Mouse (Mus musculus) CH12.LX (cell line): ENCODE results near the gene Bzw1. TPM values are rescaled to one million over a fixed set of nuclear protein-coding genes. Genes with fewer than 3 reads are reported as not detected.

ENCODE experiments used
- DNase-seq: peaks from one replicate; pipeline ENCODE4 v3.0.0-alpha.2; 2013; ENCODE audit errors: extremely low read depth
- H3K27ac ChIP-seq: 2 replicates; pipeline ENCODE4 v1.5.1; 2012; ENCODE audit warnings: low read depth, mild to moderate bottlenecking, control low read depth, moderate library complexity; ENCODE audit not compliant: insufficient read depth
- H3K27me3 ChIP-seq: replicated peaks from 2 replicates; pipeline ENCODE3; 2012; ENCODE audit warnings: inconsistent platforms
- H3K36me3 ChIP-seq, 2 experiments: replicated peaks in 1 of 2; 2 replicates each; pipeline versions ENCODE3 to v1.6.1; 2012; ENCODE audit warnings: inconsistent platforms in 1 of 2, low read length in 1 of 2, mild to moderate bottlenecking in 1 of 2, mixed read lengths in 1 of 2, moderate library complexity in 1 of 2; ENCODE audit not compliant: control insufficient read depth in 1 of 2, insufficient read depth in 1 of 2
- H3K4me1 ChIP-seq, 2 experiments: 2 replicates each; pipeline ENCODE4 v1.6.1; 2012; ENCODE audit warnings: inconsistent platforms in 1 of 2, moderate library complexity in 1 of 2; ENCODE audit not compliant: insufficient read depth in 2 of 2, control insufficient read depth in 1 of 2
- H3K4me2 ChIP-seq: 2 replicates; pipeline ENCODE4 v1.6.1; 2012; ENCODE audit warnings: low read depth, mild to moderate bottlenecking, control low read depth; ENCODE audit not compliant: poor library complexity, insufficient read depth, severe bottlenecking
- H3K4me3 ChIP-seq, 3 experiments: fragments of 150-350 bp in 1 of 3; sonication (generic) in 1 of 3; replicated peaks in 1 of 3; 2 replicates each; pipeline versions ENCODE3 to v1.5.1; 2011 to 2012; ENCODE audit warnings: low read depth in 2 of 3, low read length in 2 of 3, mild to moderate bottlenecking in 2 of 3, moderate library complexity in 2 of 3, control low read depth in 1 of 3, improper control_type of control experiment in 1 of 3, inconsistent platforms in 1 of 3, mixed read lengths in 1 of 3; ENCODE audit not compliant: poor library complexity in 1 of 3
- H3K79me2 ChIP-seq: replicated peaks from 2 replicates; pipeline ENCODE4 v1.6.1; 2012; ENCODE audit warnings: mild to moderate bottlenecking, moderate library complexity; ENCODE audit not compliant: control insufficient read depth, poor library complexity, insufficient read depth, severe bottlenecking; ENCODE audit errors: extremely low read depth
- H3K9ac ChIP-seq: 2 replicates; pipeline ENCODE4 v1.6.1; 2012; ENCODE audit warnings: low read depth, mild to moderate bottlenecking, control low read depth, moderate library complexity; ENCODE audit not compliant: insufficient read depth
- H3K9me3 ChIP-seq: replicated peaks from 2 replicates; pipeline ENCODE3; 2012; ENCODE audit warnings: low read length, inconsistent platforms, mixed read lengths
- BHLHE40 ChIP-seq: IDR thresholded peaks from 2 replicates; pipeline ENCODE4 v1.6.1; 2011; ENCODE audit warnings: mild to moderate bottlenecking, low read depth, low read length, improper control_type of control experiment
- CHD1 ChIP-seq: IDR thresholded peaks from 2 replicates; pipeline ENCODE4 v1.6.1; 2012; ENCODE audit warnings: low read depth, low read length, improper control_type of control experiment, inconsistent platforms
- CHD2 ChIP-seq: IDR thresholded peaks from 2 replicates; pipeline ENCODE4 v1.6.1; 2011; ENCODE audit warnings: low read length, improper control_type of control experiment
- CTCF ChIP-seq, 2 experiments: IDR thresholded peaks in 1 of 2; conservative IDR thresholded peaks in 1 of 2; 2 replicates each; pipeline ENCODE4 v1.5.1; 2011 to 2012; ENCODE audit warnings: low read depth in 2 of 2, low read length in 2 of 2, improper control_type of control experiment in 1 of 2, inconsistent platforms in 1 of 2, mild to moderate bottlenecking in 1 of 2, moderate library complexity in 1 of 2
- E2F4 ChIP-seq: IDR thresholded peaks from 2 replicates; pipeline ENCODE4 v1.6.1; 2011; ENCODE audit warnings: low read depth, low read length, improper control_type of control experiment; ENCODE audit not compliant: insufficient replicate concordance
- ELF1 ChIP-seq: IDR thresholded peaks from 2 replicates; pipeline ENCODE4 v1.6.1; 2014; ENCODE audit warnings: low read depth, mild to moderate bottlenecking, inconsistent platforms, low read length, improper control_type of control experiment
- EP300 ChIP-seq: IDR thresholded peaks from 2 replicates; pipeline ENCODE4 v1.6.1; 2011; ENCODE audit warnings: low read length, improper control_type of control experiment
- ETS1 ChIP-seq: conservative IDR thresholded peaks from 2 replicates; pipeline ENCODE4 v1.6.1; 2012; ENCODE audit warnings: low read depth, mild to moderate bottlenecking, inconsistent platforms, low read length, improper control_type of control experiment, moderate library complexity
- GABPA ChIP-seq: IDR thresholded peaks from 2 replicates; pipeline ENCODE4 v1.6.1; 2012; ENCODE audit warnings: low read depth, low read length, improper control_type of control experiment, inconsistent platforms; ENCODE audit not compliant: insufficient replicate concordance
- HCFC1 ChIP-seq: IDR thresholded peaks from 2 replicates; pipeline ENCODE4 v1.6.1; 2012; ENCODE audit warnings: low read depth, mild to moderate bottlenecking, inconsistent platforms, low read length, improper control_type of control experiment
- IRF4 ChIP-seq: IDR thresholded peaks from 2 replicates; pipeline ENCODE4 v1.6.1; 2014; ENCODE audit warnings: low read depth, mild to moderate bottlenecking, inconsistent platforms, low read length, improper control_type of control experiment
- JUN ChIP-seq: IDR thresholded peaks from 2 replicates; pipeline ENCODE4 v1.6.1; 2011; ENCODE audit warnings: low read depth, mild to moderate bottlenecking, low read length, improper control_type of control experiment, moderate library complexity; ENCODE audit not compliant: insufficient read depth
- JUND ChIP-seq: conservative IDR thresholded peaks from 2 replicates; pipeline ENCODE4 v1.6.1; 2011; ENCODE audit warnings: low read depth, low read length, improper control_type of control experiment
- KAT2A ChIP-seq: IDR thresholded peaks from 2 replicates; pipeline ENCODE4 v1.6.1; 2012; ENCODE audit warnings: low read length, improper control_type of control experiment, inconsistent platforms; ENCODE audit not compliant: insufficient replicate concordance
- MAFK ChIP-seq: IDR thresholded peaks from 2 replicates; pipeline ENCODE4 v1.6.1; 2011; ENCODE audit warnings: low read length, improper control_type of control experiment; ENCODE audit not compliant: insufficient replicate concordance
- MAX ChIP-seq: IDR thresholded peaks from 2 replicates; pipeline ENCODE4 v1.6.1; 2011; ENCODE audit warnings: low read length, improper control_type of control experiment
- MAZ ChIP-seq: IDR thresholded peaks from 2 replicates; pipeline ENCODE4 v1.6.1; 2012; ENCODE audit warnings: low read depth, mild to moderate bottlenecking, inconsistent platforms, low read length, improper control_type of control experiment, moderate library complexity
- MEF2A ChIP-seq: IDR thresholded peaks from 2 replicates; pipeline ENCODE4 v1.6.1; 2014; ENCODE audit warnings: low read depth, mild to moderate bottlenecking, inconsistent platforms, low read length, improper control_type of control experiment, borderline replicate concordance
- MXI1 ChIP-seq: IDR thresholded peaks from 2 replicates; pipeline ENCODE4 v1.6.1; 2011; ENCODE audit warnings: mild to moderate bottlenecking, low read depth, low read length, improper control_type of control experiment
- MYC ChIP-seq: IDR thresholded peaks from 2 replicates; pipeline ENCODE4 v1.6.1; 2011; ENCODE audit warnings: low read depth, mild to moderate bottlenecking, improper control_type of control experiment, low read length
- NELFE ChIP-seq: IDR thresholded peaks from 2 replicates; pipeline ENCODE4 v1.6.1; 2011; ENCODE audit warnings: low read depth, low read length, improper control_type of control experiment
- NRF1 ChIP-seq: IDR thresholded peaks from 2 replicates; pipeline ENCODE4 v1.6.1; 2014; ENCODE audit warnings: low read depth, mild to moderate bottlenecking, inconsistent platforms, low read length, improper control_type of control experiment, moderate library complexity
- PAX5 ChIP-seq: IDR thresholded peaks from 2 replicates; pipeline ENCODE4 v1.6.1; 2012; ENCODE audit warnings: low read length, inconsistent platforms, mixed read lengths
- POLR2A ChIP-seq: IDR thresholded peaks from 2 replicates; pipeline ENCODE4 v1.6.1; 2011; ENCODE audit warnings: low read depth, mild to moderate bottlenecking, improper control_type of control experiment, low read length
- POLR2AphosphoS2 ChIP-seq: IDR thresholded peaks from 2 replicates; pipeline ENCODE4 v1.6.1; 2011; ENCODE audit warnings: low read depth, low read length, improper control_type of control experiment
- RAD21 ChIP-seq: IDR thresholded peaks from 2 replicates; pipeline ENCODE4 v1.6.1; 2011; ENCODE audit warnings: low read depth, mild to moderate bottlenecking, low read length, improper control_type of control experiment, moderate library complexity
- RCOR1 ChIP-seq: conservative IDR thresholded peaks from 2 replicates; pipeline ENCODE4 v1.6.1; 2012; ENCODE audit warnings: low read depth, mild to moderate bottlenecking, inconsistent platforms, low read length, improper control_type of control experiment
- SIN3A ChIP-seq: IDR thresholded peaks from 2 replicates; pipeline ENCODE4 v1.6.1; 2012; ENCODE audit warnings: low read length, improper control_type of control experiment, inconsistent platforms
- SMC3 ChIP-seq: IDR thresholded peaks from 2 replicates; pipeline ENCODE4 v1.6.1; 2011; ENCODE audit warnings: low read depth, low read length, improper control_type of control experiment
- TBP ChIP-seq: conservative IDR thresholded peaks from 2 replicates; pipeline ENCODE4 v1.6.1; 2011; ENCODE audit warnings: low read depth, low read length, improper control_type of control experiment
- TCF12 ChIP-seq: IDR thresholded peaks from 2 replicates; pipeline ENCODE4 v1.6.1; 2014; ENCODE audit warnings: low read depth, mild to moderate bottlenecking, inconsistent platforms, low read length, improper control_type of control experiment
- UBTF ChIP-seq: IDR thresholded peaks from 2 replicates; pipeline ENCODE4 v1.6.1; 2012; ENCODE audit warnings: low read depth, mild to moderate bottlenecking, inconsistent platforms, low read length, improper control_type of control experiment, moderate library complexity
- USF1 ChIP-seq: IDR thresholded peaks from 2 replicates; pipeline ENCODE4 v1.6.1; 2014; ENCODE audit warnings: low read depth, mild to moderate bottlenecking, inconsistent platforms, low read length, improper control_type of control experiment
- USF2 ChIP-seq: conservative IDR thresholded peaks from 2 replicates; pipeline ENCODE4 v1.6.1; 2011; ENCODE audit warnings: low read depth, low read length, improper control_type of control experiment
- ZC3H11A ChIP-seq: IDR thresholded peaks from 2 replicates; pipeline ENCODE4 v1.6.1; 2012; ENCODE audit warnings: low read depth, mild to moderate bottlenecking, inconsistent platforms, low read length, improper control_type of control experiment
- ZKSCAN1 ChIP-seq: IDR thresholded peaks from 2 replicates; pipeline ENCODE4 v1.6.1; 2012; ENCODE audit warnings: low read depth, inconsistent platforms, low read length, improper control_type of control experiment, borderline replicate concordance
- ZMIZ1 ChIP-seq: IDR thresholded peaks from 2 replicates; pipeline ENCODE4 v1.6.1; 2012; ENCODE audit warnings: low read depth, mild to moderate bottlenecking, inconsistent platforms, low read length, improper control_type of control experiment
- ZNF384 ChIP-seq: IDR thresholded peaks from 2 replicates; pipeline ENCODE4 v1.6.1; 2012; ENCODE audit warnings: low read depth, low read length, improper control_type of control experiment, inconsistent platforms
- dilution Hi-C: fragments of 300-500 bp; cut with MboI; formaldehyde crosslinking; loops from 2 replicates; pipeline ENCODE4 v1.14.3; 2020; ENCODE audit warnings: low sequenced_read_pairs; ENCODE audit not compliant: extremely low pct_unique_long_range_greater_than_20kb, extremely low pct_ligation_motif_present
- in situ Hi-C: fragments of 300-500 bp; cut with MboI; formaldehyde crosslinking; loops from 3 replicates; pipeline ENCODE4 v1.14.3; 2019; ENCODE audit warnings: low sequenced_read_pairs, low pct_ligation_motif_present, low pct_unique_long_range_greater_than_20kb, mixed read lengths
- polyA plus RNA-seq: library from polyadenylated mRNA; unstranded; fragments of >175 nt; gene quantifications from 2 replicates; pipeline ENCODE4 v1.2.1, GENCODE M21; 2012; ENCODE audit warnings: low read depth; ENCODE audit not compliant: insufficient read length
- total RNA-seq, 2 experiments: library from RNA; depleted of rRNA; stranded (reverse); fragments of 300-350 nt in 1 of 2; fragments of >200 nt in 1 of 2; gene quantifications; 2 replicates each; pipeline ENCODE4 v1.2.3; 2012 to 2014

The Bzw1 gene
- total RNA-seq (2012; rRNA removed) = 104 and 151 TPM in 2 replicates
- total RNA-seq (2014; rRNA removed) = 252 and 289 TPM in 2 replicates
- 225 and 243 TPM in 2 replicates for polyA plus RNA-seq

DNA sequence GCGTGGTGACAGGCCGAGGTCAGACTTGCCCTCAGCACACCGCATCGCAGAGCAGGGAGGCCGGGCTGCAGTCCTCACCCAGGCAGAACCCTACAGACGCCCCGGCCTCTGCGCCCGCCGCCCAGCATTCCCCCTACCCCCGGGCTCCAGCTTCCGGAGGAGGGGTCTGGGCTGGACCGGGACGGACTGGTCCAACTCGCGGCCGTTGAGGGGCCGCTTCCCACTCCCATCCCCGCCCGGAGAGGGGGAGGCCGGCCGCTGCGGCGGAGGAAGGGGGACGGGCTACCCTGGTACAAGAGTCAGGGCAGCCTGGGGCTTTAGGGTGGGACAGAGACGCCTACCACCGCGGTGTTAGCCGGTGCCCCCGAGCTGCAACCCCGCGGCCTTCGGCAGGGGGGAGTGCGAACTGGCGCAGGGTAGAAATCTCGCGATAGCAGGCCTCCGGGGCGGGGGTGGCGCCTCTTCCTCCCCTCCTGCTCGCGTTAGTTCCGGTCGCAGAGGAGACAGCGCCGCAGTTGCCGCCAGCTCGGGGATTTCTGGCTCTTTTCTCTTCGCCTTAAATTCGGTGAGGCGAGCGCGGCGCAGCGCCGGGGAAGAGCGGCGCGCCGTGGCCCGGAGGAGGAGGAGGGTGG lies at the start of gene Bzw1:
Gene Bzw1, plus strand, starts transcription at position 247 of the 632 bp plus-strand sequence.
- no peaks in the 10 kb centered on the region for H3K27me3 ChIP-seq
- dilution Hi-C loops = no loop called here
- peaks cover 42% of the 10 kb centered on the region for H3K79me2 ChIP-seq
- peaks cover 4 to 27% of the 10 kb centered on the region in 2 experiments; a peak in 3 of 4 replicates for H3K4me1 ChIP-seq
- peak within 1 kb of the TSS; percentile 96 for H3K4me2 ChIP-seq
- peak within 1 kb of the TSS; percentile 98 for H3K9ac ChIP-seq
- peak within 1 kb of the TSS; percentile 78 for H3K27ac ChIP-seq
- peak; percentile 91 for DNase-seq
- TF ChIP-seq POLR2A (peak; percentile 88), GABPA (no peak), MAX (no peak), RAD21 (no peak), CHD1 (peak; percentile 99), SIN3A (peak; percentile 81), ETS1 (no peak), ZC3H11A (no peak), MYC (no peak), MEF2A (0 out of 2 replicates have a peak, but pooled peaks have one; percentile 37), TBP (no peak; the same call in none of the 2 replicates), NRF1 (no peak), ELF1 (peak; percentile 82; the same call in 1 of the 2 replicates), USF2 (no peak), MAZ (peak; percentile 94), JUN (no peak), KAT2A (0 out of 2 replicates have a peak, but pooled peaks have one; percentile 18), E2F4 (no peak), USF1 (no peak), POLR2AphosphoS2 (peak; percentile 86; the same call in 1 of the 2 replicates), JUND (no peak), UBTF (0 out of 2 replicates have a peak, but pooled peaks have one; percentile 69), ZKSCAN1 (no peak), CHD2 (peak; percentile 99), CTCF (conservative IDR thresholded peaks at IDR 0.05 in 1 of 2, IDR thresholded peaks at IDR 0.05 in 1 of 2; ENCODE audit: low read depth in 2 of 2, low read length in 2 of 2) (no peak), TCF12 (peak; percentile 78; the same call in 1 of the 2 replicates), HCFC1 (peak; percentile 83), IRF4 (peak; percentile 33; the same call in 1 of the 2 replicates), ZNF384 (no peak), EP300 (no peak), MXI1 (no peak; the same call in 1 of the 2 replicates), ZMIZ1 (peak; percentile 92), MAFK (no peak), SMC3 (no peak), NELFE (peak; percentile 52), PAX5 (no peak), BHLHE40 (no peak), RCOR1 (no peak)
- TF ChIP-seq, all 38 proteins: peak for 15
- Histone ChIP-seq H3K9me3 (no peaks in the 10 kb centered on the region), H3K36me3 (peaks cover 20 to 29% of the 10 kb centered on the region in 2 experiments), H3K4me3 (peak within 1 kb of the TSS; percentile 80 to 91 (median 80))
- in situ Hi-C loops = no loop called here
